Mouse (Mus musculus) heart, embryonic 10.5 days (tissue): ENCODE results near the gene Kbtbd4. TPM values are rescaled to one million over a fixed set of nuclear protein-coding genes. Genes with fewer than 3 reads are reported as not detected.

Experiments used
- DNase-seq: peaks from one replicate; pipeline ENCODE4 v3.0.0-alpha.2; 2017; ENCODE audit warnings: low spot score
- H3K27ac ChIP-seq: fragments of 300-500 bp; sonication (generic); 2 replicates; pipeline ENCODE4 v1.5.1; 2016; ENCODE audit warnings: mild to moderate bottlenecking
- H3K27me3 ChIP-seq: fragments of 300-500 bp; sonication (generic); 2 replicates; pipeline ENCODE4 v1.6.1; 2016; ENCODE audit warnings: mild to moderate bottlenecking; ENCODE audit not compliant: poor library complexity, insufficient read depth, severe bottlenecking
- H3K36me3 ChIP-seq: fragments of 300-500 bp; sonication (generic); 2 replicates; pipeline ENCODE4 v1.6.1; 2016; ENCODE audit warnings: mild to moderate bottlenecking, moderate library complexity
- H3K4me1 ChIP-seq: fragments of 300-500 bp; sonication (generic); 2 replicates; pipeline ENCODE4 v1.6.1; 2016; ENCODE audit warnings: mild to moderate bottlenecking
- H3K4me3 ChIP-seq: fragments of 300-500 bp; sonication (generic); 2 replicates; pipeline ENCODE4 v1.5.1; 2016; ENCODE audit warnings: mild to moderate bottlenecking, moderate library complexity
- H3K9me3 ChIP-seq: fragments of 300-500 bp; sonication (generic); 2 replicates; pipeline ENCODE4 v1.6.1; 2016; ENCODE audit warnings: mild to moderate bottlenecking, moderate library complexity
- WGBS: fragments of 180-500 bp; shearing (Covaris S2); methylation state at CpG from one replicate; pipeline ENCODE4 v1.1.7; 2016; 5-methylcytosine and 5-hydroxymethylcytosine counted together
- polyA plus RNA-seq: library from polyadenylated mRNA; unstranded; fragments of >200 nt; fragmentation: Nextera tagmentation; extraction: Ambion mirVana; gene quantifications from 2 replicates; pipeline ENCODE4 v1.2.1, GENCODE M21; 2016

The Kbtbd4 gene
- polyA plus RNA-seq, 1 experiment from 2014 or later = 42.2 TPM

- Histone ChIP-seq H3K4me1 (peaks cover 25% of the 10 kb centered on the region), H3K27me3 (no peaks in the 10 kb centered on the region), H3K36me3 (peaks cover 3% of the 10 kb centered on the region; the same call in 1 of the 2 replicates), H3K27ac (no peak overlapping the region), H3K4me3 (peak overlapping the region; percentile 99), H3K9me3 (no peaks in the 10 kb centered on the region)
- 65% methylated on average over 2 of the region's 2 CpGs for WGBS
- no peak for DNase-seq
Measured at GRCm38 (mm10) chr2:90941744-90942143, 37.2 kb downstream of the Kbtbd4 start.

GRCm38 (mm10) chr2:90950149-90950548 lies 45.6 kb downstream of the Kbtbd4 start:
- DNase-seq = no peak
- Histone ChIP-seq H3K27ac (no peak overlapping the region), H3K4me3 (no peak overlapping the region), H3K4me1 (peaks cover 17% of the 10 kb centered on the region), H3K27me3 (no peaks in the 10 kb centered on the region), H3K9me3 (no peaks in the 10 kb centered on the region), H3K36me3 (peaks cover 12% of the 10 kb centered on the region)
- WGBS = 86% methylated on average over 5 of the region's 5 CpGs

GRCm38 (mm10) chr2:90950582-90951194 lies 46.1 kb downstream of the Kbtbd4 start:
- H3K9me3 ChIP-seq = no peaks in the 10 kb centered on the region
- no peaks in the 10 kb centered on the region for H3K27me3 ChIP-seq
- H3K27ac ChIP-seq = no peak overlapping the region
- no peak overlapping the region for H3K4me3 ChIP-seq
- no peak for DNase-seq
- H3K4me1 ChIP-seq = peaks cover 20% of the 10 kb centered on the region
- peaks cover 12% of the 10 kb centered on the region for H3K36me3 ChIP-seq

- H3K27me3 ChIP-seq = no peaks in the 10 kb centered on the region
- DNase-seq = no peak
- no peaks in the 10 kb centered on the region for H3K9me3 ChIP-seq
- peaks cover 12% of the 10 kb centered on the region for H3K36me3 ChIP-seq
- H3K27ac ChIP-seq = no peak overlapping the region
- H3K4me3 ChIP-seq = no peak overlapping the region
- 83% methylated on average over 3 of the region's 3 CpGs for WGBS
- peaks cover 25% of the 10 kb centered on the region for H3K4me1 ChIP-seq
Measured at GRCm38 (mm10) chr2:90953461-90953860, 48.9 kb downstream of the Kbtbd4 start.

GRCm38 (mm10) chr2:90956053-90956452 lies 51.5 kb downstream of the Kbtbd4 start:
- Histone ChIP-seq H3K4me1 (peaks cover 17% of the 10 kb centered on the region), H3K4me3 (no peak overlapping the region), H3K9me3 (no peaks in the 10 kb centered on the region), H3K27ac (no peak overlapping the region), H3K36me3 (peaks cover 12% of the 10 kb centered on the region; the same call in 1 of the 2 replicates), H3K27me3 (no peaks in the 10 kb centered on the region)
- DNase-seq = no peak
- WGBS = 54% methylated on average over 1 of the region's 1 CpGs

- H3K27ac ChIP-seq = no peak overlapping the region
- no peaks in the 10 kb centered on the region for H3K27me3 ChIP-seq
- no peak for DNase-seq
- 87% methylated on average over 3 of the region's 3 CpGs for WGBS
- H3K36me3 ChIP-seq = peaks cover 12% of the 10 kb centered on the region; the same call in 1 of the 2 replicates
- peaks cover 12% of the 10 kb centered on the region; the same call in 1 of the 2 replicates for H3K4me1 ChIP-seq
- H3K4me3 ChIP-seq = no peak overlapping the region
- H3K9me3 ChIP-seq = no peaks in the 10 kb centered on the region
Measured at GRCm38 (mm10) chr2:90958856-90959255, 54.3 kb downstream of the Kbtbd4 start.

- H3K27ac ChIP-seq = no peak overlapping the region
- H3K4me3 ChIP-seq = no peak overlapping the region
- H3K36me3 ChIP-seq = peaks cover 8% of the 10 kb centered on the region; the same call in 1 of the 2 replicates
- peaks cover 17% of the 10 kb centered on the region; the same call in 1 of the 2 replicates for H3K4me1 ChIP-seq
- WGBS = 97% methylated on average over 2 of the region's 2 CpGs
- DNase-seq = no peak
- no peaks in the 10 kb centered on the region for H3K27me3 ChIP-seq
- H3K9me3 ChIP-seq = no peaks in the 10 kb centered on the region
Measured at GRCm38 (mm10) chr2:90960012-90960411, 55.5 kb downstream of the Kbtbd4 start.

Other genes starting within 250 kb of the Kbtbd4 start
- gene Nup160, start 227.5 kb upstream of the Kbtbd4 start, polyA plus RNA-seq = 45.3 and 49.2 TPM in 2 replicates
- 71.3 and 81.8 TPM in 2 replicates for gene Fnbp4, start 159.4 kb upstream of the Kbtbd4 start, polyA plus RNA-seq
- gene Agbl2, start 122.0 kb upstream of the Kbtbd4 start, polyA plus RNA-seq = 0.51 and 0.92 TPM in 2 replicates
- 252 and 254 TPM in 2 replicates for gene Mtch2, start 57.6 kb upstream of the Kbtbd4 start, polyA plus RNA-seq
- 8.6 and 11.1 TPM in 2 replicates for gene C1qtnf4, start 18.9 kb upstream of the Kbtbd4 start, polyA plus RNA-seq
- 276 and 329 TPM in 2 replicates for gene Ndufs3, start 87 bp downstream of the Kbtbd4 start, polyA plus RNA-seq
- gene Celf1, start 35.6 kb downstream of the Kbtbd4 start, polyA plus RNA-seq = 128 and 155 TPM in 2 replicates
- gene Rapsn, start 130.9 kb downstream of the Kbtbd4 start, polyA plus RNA-seq = 6.6 and 13.8 TPM in 2 replicates
- 315 and 334 TPM in 2 replicates for gene Psmc3, start 149.3 kb downstream of the Kbtbd4 start, polyA plus RNA-seq
- gene Slc39a13, start 165.7 kb downstream of the Kbtbd4 start, polyA plus RNA-seq = 32.6 and 37.5 TPM in 2 replicates
- 0.99 and 4.1 TPM in 2 replicates for gene Spi1, start 177.7 kb downstream of the Kbtbd4 start, polyA plus RNA-seq
- 450 and 1,030 TPM in 2 replicates for gene Mybpc3, start 213.4 kb downstream of the Kbtbd4 start, polyA plus RNA-seq